Mouse (Mus musculus) forebrain, embryonic 15.5 days (tissue): ENCODE measurements around the gene C3. TPM values are rescaled to one million over a fixed set of nuclear protein-coding genes. Genes with fewer than 3 reads are reported as not detected.

Experiments
- ATAC-seq: fragments of 200-750 bp; cut with Nextera tagmentation; replicated peaks from 2 replicates; pipeline ENCODE4 v1.8.0; 2017; ENCODE audit warnings: mild to moderate bottlenecking, moderate TSS enrichment, moderate library complexity
- H3K27ac ChIP-seq: fragments of 300-500 bp; sonication (generic); replicated peaks from 2 replicates; pipeline ENCODE4 v1.5.1; 2015; ENCODE audit warnings: mild to moderate bottlenecking, inconsistent platforms
- H3K27me3 ChIP-seq: fragments of 300-500 bp; sonication (generic); 2 replicates; pipeline ENCODE4 v1.6.1; 2015; ENCODE audit warnings: inconsistent platforms
- H3K36me3 ChIP-seq: fragments of 300-500 bp; sonication (generic); 2 replicates; pipeline ENCODE4 v1.6.1; 2015; ENCODE audit warnings: mild to moderate bottlenecking, inconsistent platforms
- H3K4me1 ChIP-seq: fragments of 300-500 bp; sonication (generic); 2 replicates; pipeline ENCODE4 v1.6.1; 2015; ENCODE audit warnings: inconsistent platforms
- H3K4me2 ChIP-seq: fragments of 300-500 bp; sonication (generic); replicated peaks from 2 replicates; pipeline ENCODE4 v1.6.1; 2015; ENCODE audit warnings: mild to moderate bottlenecking, inconsistent platforms
- H3K4me3 ChIP-seq: fragments of 300-500 bp; sonication (generic); 2 replicates; pipeline ENCODE4 v1.5.1; 2015; ENCODE audit warnings: mild to moderate bottlenecking, inconsistent platforms
- H3K9ac ChIP-seq: fragments of 300-500 bp; sonication (generic); replicated peaks from 2 replicates; pipeline ENCODE4 v1.6.1; 2015; ENCODE audit warnings: mild to moderate bottlenecking, inconsistent platforms
- H3K9me3 ChIP-seq: fragments of 300-500 bp; sonication (generic); 2 replicates; pipeline ENCODE4 v1.6.1; 2016; ENCODE audit warnings: inconsistent platforms
- WGBS: fragments of 180-500 bp; shearing (Covaris S2); methylation state at CpG from one replicate; pipeline ENCODE4 v1.1.7; 2015; ENCODE audit warnings: mixed read lengths; 5-methylcytosine and 5-hydroxymethylcytosine counted together
- polyA plus RNA-seq: library from polyadenylated mRNA; unstranded; fragments of >200 nt; fragmentation: Nextera tagmentation; extraction: Ambion mirVana; gene quantifications from 2 replicates; pipeline ENCODE4 v1.2.1, GENCODE M21; 2015

The C3 gene
- 0.59 and 0.93 TPM in 2 replicates for polyA plus RNA-seq

DNA sequence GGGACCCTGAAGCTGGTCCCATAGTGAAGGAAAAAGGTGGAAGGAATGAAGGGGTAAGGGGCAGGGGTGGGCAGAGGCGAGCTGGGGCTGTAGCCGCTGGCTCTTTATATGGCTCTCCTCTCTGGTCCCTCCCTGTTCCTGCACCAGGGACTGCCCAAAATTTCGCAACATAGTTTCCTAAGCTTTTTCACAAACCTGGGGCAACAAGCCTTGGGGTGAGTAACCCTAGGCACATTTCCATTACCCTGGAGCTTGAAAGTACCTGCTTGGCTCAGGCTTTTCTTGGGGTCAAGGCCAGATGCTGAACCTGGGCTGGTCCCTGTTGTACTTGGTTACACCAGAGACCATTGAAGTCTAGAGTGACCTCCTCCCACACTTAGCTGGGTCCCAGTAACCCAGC is at the start of gene C3:
C3 (minus strand) TSS at position 123 of the 400 bp plus-strand sequence.
- no peaks in the 10 kb centered on the region for H3K27me3 ChIP-seq
- H3K36me3 ChIP-seq: no peaks in the 10 kb centered on the region
- H3K9ac ChIP-seq: no peak within 1 kb of the TSS
- no peak within 1 kb of the TSS for H3K27ac ChIP-seq
- H3K4me2 ChIP-seq: no peak within 1 kb of the TSS
- H3K4me1 ChIP-seq: no peaks in the 10 kb centered on the region
- no peak within 1 kb of the TSS for H3K4me3 ChIP-seq
- WGBS: 87% methylated on average over 3 of the region's 3 CpGs
- no peaks in the 10 kb centered on the region for H3K9me3 ChIP-seq
- ATAC-seq: no peak

DNA sequence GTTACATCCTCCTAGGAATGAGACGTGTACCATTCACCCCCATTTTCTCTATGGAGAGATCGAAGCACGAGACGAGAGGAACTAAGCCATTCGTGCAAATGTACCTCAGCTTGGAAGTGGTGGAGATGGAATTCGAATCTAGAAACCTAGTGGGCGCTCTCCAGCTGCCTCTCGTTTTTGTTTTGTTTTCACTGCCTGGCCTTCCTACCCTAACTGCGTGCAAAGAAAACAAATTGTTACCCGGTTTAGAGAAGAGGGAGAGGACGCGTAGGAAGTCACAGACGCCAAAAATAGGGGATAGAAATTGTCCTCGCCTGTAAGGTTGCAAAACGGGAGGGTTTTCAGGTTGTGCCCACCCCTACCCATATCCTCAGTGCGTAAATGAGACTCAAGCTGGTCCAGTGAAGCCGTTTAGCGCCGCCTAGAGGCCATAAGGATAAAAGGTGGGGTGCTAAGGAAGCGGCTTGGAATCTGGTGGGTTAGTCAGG is 48.7 kb upstream of the C3 start:
- ATAC-seq: peak; percentile 77
- peak overlapping the region; percentile 69 for H3K4me2 ChIP-seq
- 0% methylated on average over 20 of the region's 20 CpGs for WGBS
- peaks cover 17% of the 10 kb centered on the region for H3K4me1 ChIP-seq
- H3K4me3 ChIP-seq: peak overlapping the region; percentile 52
- no peak overlapping the region for H3K27ac ChIP-seq
- H3K36me3 ChIP-seq: no peaks in the 10 kb centered on the region
- peaks cover 12% of the 10 kb centered on the region; the same call in 1 of the 2 replicates for H3K27me3 ChIP-seq
- no peaks in the 10 kb centered on the region for H3K9me3 ChIP-seq
- H3K9ac ChIP-seq: peak overlapping the region; percentile 45

DNA sequence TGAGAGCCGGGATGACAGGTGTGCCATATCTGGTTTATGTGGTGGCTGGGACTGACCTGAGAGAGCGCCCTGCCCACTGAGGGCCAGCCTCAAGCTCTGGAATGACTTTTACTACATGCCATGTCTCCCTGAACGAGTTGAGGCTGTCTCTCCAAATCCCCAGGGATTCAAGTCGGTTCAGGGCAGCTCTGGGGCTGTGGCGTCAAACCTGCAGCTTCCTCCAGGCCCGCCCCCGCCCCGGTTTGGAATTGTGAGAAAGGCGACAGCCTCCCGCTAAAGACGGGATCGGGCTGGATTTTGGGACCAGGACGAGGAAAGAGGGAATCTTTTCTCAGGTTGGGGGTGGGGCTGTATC is 48.0 kb upstream of the C3 start:
- peak overlapping the region; percentile 45 for H3K9ac ChIP-seq
- H3K9me3 ChIP-seq: no peaks in the 10 kb centered on the region
- no peak overlapping the region for H3K27ac ChIP-seq
- 3% methylated on average over 13 of the region's 13 CpGs for WGBS
- peaks cover 17% of the 10 kb centered on the region for H3K4me1 ChIP-seq
- H3K36me3 ChIP-seq: no peaks in the 10 kb centered on the region
- H3K27me3 ChIP-seq: peaks cover 14% of the 10 kb centered on the region; the same call in 1 of the 2 replicates
- peak overlapping the region; percentile 52 for H3K4me3 ChIP-seq
- peak; percentile 24; the same call in 1 of the 2 replicates for ATAC-seq
- H3K4me2 ChIP-seq: peak overlapping the region; percentile 69

- Histone ChIP-seq H3K36me3 (no peaks in the 10 kb centered on the region), H3K9ac (peak overlapping the region; percentile 45), H3K4me3 (peak overlapping the region; percentile 52), H3K9me3 (no peaks in the 10 kb centered on the region), H3K27ac (no peak overlapping the region), H3K4me2 (peak overlapping the region; percentile 69), H3K27me3 (peaks cover 15% of the 10 kb centered on the region; the same call in 1 of the 2 replicates), H3K4me1 (peaks cover 17% of the 10 kb centered on the region)
- peak; percentile 62 for ATAC-seq
- under 1% methylated on average over 52 of the region's 53 CpGs for WGBS
These were observed 47.4 kb upstream of the C3 start for GRCm38 (mm10) chr17:57275111-57275996.

DNA sequence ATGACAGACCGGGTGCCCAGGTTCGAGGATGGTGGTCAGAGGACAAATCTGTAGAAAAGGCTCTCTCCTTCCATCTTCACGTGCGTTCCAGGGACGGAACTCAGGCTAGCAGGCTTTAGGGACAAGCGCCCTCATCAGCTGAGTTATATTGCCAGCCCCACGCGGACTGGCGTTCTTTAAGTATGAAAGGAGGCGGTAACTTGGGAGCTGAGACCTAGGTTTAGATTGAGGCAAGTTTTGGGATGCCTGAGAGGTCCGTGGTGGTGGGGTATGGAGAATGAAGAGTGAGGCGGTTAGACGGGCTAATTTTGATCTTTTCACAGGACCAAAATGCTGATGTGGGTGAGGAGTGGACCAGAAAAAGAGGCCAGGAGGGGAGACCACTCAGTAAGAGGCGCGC is 46.8 kb upstream of the C3 start:
- H3K27me3 ChIP-seq: peaks cover 15% of the 10 kb centered on the region; the same call in 1 of the 2 replicates
- H3K27ac ChIP-seq: no peak overlapping the region
- no peak for ATAC-seq
- peak overlapping the region; percentile 52 for H3K4me3 ChIP-seq
- H3K9me3 ChIP-seq: no peaks in the 10 kb centered on the region
- peaks cover 17% of the 10 kb centered on the region for H3K4me1 ChIP-seq
- peak overlapping the region; percentile 69 for H3K4me2 ChIP-seq
- no peaks in the 10 kb centered on the region for H3K36me3 ChIP-seq
- H3K9ac ChIP-seq: peak overlapping the region; percentile 45
- 9% methylated on average over 15 of the region's 15 CpGs for WGBS

- H3K27ac ChIP-seq: no peak overlapping the region
- 41% methylated on average over 7 of the region's 7 CpGs for WGBS
- no peak for ATAC-seq
- no peak overlapping the region for H3K4me2 ChIP-seq
- no peaks in the 10 kb centered on the region for H3K9me3 ChIP-seq
- no peak overlapping the region for H3K9ac ChIP-seq
- no peaks in the 10 kb centered on the region for H3K36me3 ChIP-seq
- H3K27me3 ChIP-seq: peaks cover 15% of the 10 kb centered on the region; the same call in 1 of the 2 replicates
- H3K4me3 ChIP-seq: no peak overlapping the region
- H3K4me1 ChIP-seq: peaks cover 17% of the 10 kb centered on the region
These were observed 45.9 kb upstream of the C3 start for GRCm38 (mm10) chr17:57273846-57274245.

- H3K4me2 ChIP-seq: no peak overlapping the region
- no peaks in the 10 kb centered on the region for H3K9me3 ChIP-seq
- no peaks in the 10 kb centered on the region for H3K36me3 ChIP-seq
- ATAC-seq: no peak
- H3K27ac ChIP-seq: no peak overlapping the region
- H3K4me1 ChIP-seq: peaks cover 15% of the 10 kb centered on the region
- H3K27me3 ChIP-seq: peaks cover 15% of the 10 kb centered on the region; the same call in 1 of the 2 replicates
- no peak overlapping the region for H3K4me3 ChIP-seq
- 61% methylated on average over 9 of the region's 9 CpGs for WGBS
- no peak overlapping the region for H3K9ac ChIP-seq
These were observed 43.4 kb upstream of the C3 start for GRCm38 (mm10) chr17:57271301-57271700.

GRCm38 (mm10) chr17:57267556-57268126 is 39.7 kb upstream of the C3 start:
- WGBS: 86% methylated on average over 6 of the region's 6 CpGs
- no peak overlapping the region for H3K9ac ChIP-seq
- no peaks in the 10 kb centered on the region for H3K9me3 ChIP-seq
- H3K4me3 ChIP-seq: no peak overlapping the region
- no peak overlapping the region for H3K27ac ChIP-seq
- H3K36me3 ChIP-seq: no peaks in the 10 kb centered on the region
- 0 out of 2 replicates have a peak, but pooled peaks cover 3% of the 10 kb centered on the region for H3K27me3 ChIP-seq
- no peak overlapping the region for H3K4me2 ChIP-seq
- no peak for ATAC-seq
- no peaks in the 10 kb centered on the region for H3K4me1 ChIP-seq

DNA sequence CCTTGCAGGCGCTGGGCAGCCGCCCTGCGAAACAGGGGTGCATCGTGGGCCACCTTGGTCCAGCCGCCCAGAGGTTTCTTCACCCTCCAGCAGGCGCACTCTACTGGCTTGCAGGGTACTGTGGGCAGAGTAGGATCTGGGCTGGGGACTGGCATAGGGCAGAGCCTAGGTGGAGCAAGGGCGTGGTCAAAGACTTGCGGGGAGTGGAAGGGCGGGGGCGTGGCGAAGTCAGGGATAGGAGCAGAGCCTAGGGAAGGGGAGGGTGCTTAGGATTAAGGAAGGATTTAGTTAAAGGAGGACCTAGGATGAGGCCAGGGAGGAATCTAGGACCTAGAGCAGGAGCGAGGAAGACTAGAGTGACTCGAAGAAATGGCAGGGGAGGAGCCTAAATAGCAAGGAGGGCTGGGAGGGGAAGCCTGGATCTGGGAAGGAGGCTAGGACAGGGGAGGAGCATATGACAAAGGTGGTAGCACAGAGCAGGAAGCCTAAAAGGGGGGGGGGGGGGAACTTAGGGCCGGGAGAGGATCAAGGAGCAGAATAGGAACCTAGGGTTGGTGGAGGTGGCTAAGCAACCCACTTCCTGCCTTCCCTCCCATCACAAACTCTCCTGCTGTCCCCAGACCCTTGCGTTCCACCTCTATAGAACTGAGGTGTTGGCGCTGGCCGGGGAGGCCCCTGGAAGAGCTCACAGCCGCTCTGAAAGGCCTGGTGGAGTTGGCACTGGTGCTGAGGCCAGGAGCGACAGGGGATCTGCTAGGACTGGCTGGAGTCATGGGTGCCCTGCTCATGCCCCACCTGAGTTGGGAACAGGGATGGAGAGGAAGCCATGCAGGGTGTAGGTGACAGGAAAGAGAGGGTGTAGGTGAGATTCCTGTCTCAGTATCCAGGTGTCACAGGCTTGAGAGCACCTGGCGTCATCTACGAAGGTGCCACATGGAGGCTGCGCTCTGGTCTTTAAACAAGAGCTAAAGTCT is 37.3 kb upstream of the C3 start:
- Histone ChIP-seq H3K4me1 (no peaks in the 10 kb centered on the region), H3K4me3 (no peak overlapping the region), H3K9me3 (no peaks in the 10 kb centered on the region), H3K9ac (no peak overlapping the region), H3K27me3 (no peaks in the 10 kb centered on the region), H3K27ac (no peak overlapping the region), H3K36me3 (no peaks in the 10 kb centered on the region), H3K4me2 (no peak overlapping the region)
- peak; percentile 34; the same call in 1 of the 2 replicates for ATAC-seq
- 29% methylated on average over 21 of the region's 22 CpGs for WGBS

- no peak overlapping the region for H3K4me3 ChIP-seq
- H3K9ac ChIP-seq: no peak overlapping the region
- no peak overlapping the region for H3K4me2 ChIP-seq
- no peaks in the 10 kb centered on the region for H3K36me3 ChIP-seq
- H3K27ac ChIP-seq: no peak overlapping the region
- H3K9me3 ChIP-seq: no peaks in the 10 kb centered on the region
- WGBS: 88% methylated on average over 2 of the region's 2 CpGs
- H3K27me3 ChIP-seq: no peaks in the 10 kb centered on the region
- 0 out of 2 replicates have a peak, but pooled peaks have one; percentile 1 for ATAC-seq
- no peaks in the 10 kb centered on the region for H3K4me1 ChIP-seq
These were observed 36.2 kb upstream of the C3 start for GRCm38 (mm10) chr17:57264164-57264563.

DNA sequence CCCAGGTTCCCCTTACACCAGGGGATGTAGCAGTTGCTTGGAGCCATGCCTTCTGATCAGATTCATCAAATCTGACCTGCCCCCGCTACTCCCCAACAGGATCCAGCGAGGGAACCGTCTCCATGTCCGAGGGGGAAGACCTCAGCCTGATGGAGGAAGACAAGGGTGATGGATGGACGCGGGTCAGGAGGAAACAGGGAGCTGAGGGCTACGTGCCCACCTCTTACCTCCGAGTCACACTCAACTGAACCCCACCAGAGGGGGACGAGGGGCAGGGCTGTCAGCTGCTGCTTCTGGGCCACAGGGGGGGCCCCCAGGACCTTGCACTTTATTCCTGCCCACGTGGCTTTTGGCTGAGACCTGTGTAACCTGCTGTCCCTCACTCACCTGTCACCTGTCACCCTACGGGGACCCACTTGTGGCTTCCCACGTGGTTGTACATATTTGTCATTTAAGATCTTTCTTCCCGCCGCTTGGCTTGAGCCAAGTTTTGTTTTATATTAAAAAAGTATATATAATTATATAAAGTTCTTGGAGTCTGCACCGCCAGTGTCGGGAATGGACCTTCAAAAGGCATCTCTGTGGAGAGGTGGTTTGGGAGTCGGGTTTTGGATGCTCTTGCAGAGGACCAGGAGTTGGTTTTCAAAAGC is 35.1 kb upstream of the C3 start:
- H3K9me3 ChIP-seq: no peaks in the 10 kb centered on the region
- H3K4me3 ChIP-seq: no peak overlapping the region
- H3K36me3 ChIP-seq: 0 out of 2 replicates have a peak, but pooled peaks cover 3% of the 10 kb centered on the region
- no peaks in the 10 kb centered on the region for H3K27me3 ChIP-seq
- H3K27ac ChIP-seq: no peak overlapping the region
- 90% methylated on average over 17 of the region's 17 CpGs for WGBS
- H3K4me2 ChIP-seq: no peak overlapping the region
- no peaks in the 10 kb centered on the region for H3K4me1 ChIP-seq
- no peak for ATAC-seq
- no peak overlapping the region for H3K9ac ChIP-seq
